Mouse (Mus musculus) right cerebral cortex, postnatal 36 days (tissue): ENCODE data around the gene Sorcs2.
A peak's percentile ranks its signal among the peaks of the same experiment; 100 is the strongest.

ENCODE experiments used
- DNase-seq, 2 experiments: peaks; one replicate each; pipeline ENCODE4 v3.0.0; 2022; ENCODE audit warnings: low spot score in 2 of 2, mixed read lengths in 1 of 2

Sorcs2 gene

GRCm38 (mm10) chr5:36230301-36230780 is 167.6 kb downstream of the Sorcs2 start:
- no peak for DNase-seq

- no peak for DNase-seq
These were observed 169.3 kb downstream of the Sorcs2 start for GRCm38 (mm10) chr5:36228405-36229370.

GRCm38 (mm10) chr5:36226296-36226695 is 171.6 kb downstream of the Sorcs2 start:
- peak; percentile 55 to 80 for DNase-seq

GRCm38 (mm10) chr5:36225855-36226254 is 172.1 kb downstream of the Sorcs2 start:
- DNase-seq, result no peak

GRCm38 (mm10) chr5:36223787-36224186 is 174.2 kb downstream of the Sorcs2 start:
- peak; percentile 46 to 57 for DNase-seq

GRCm38 (mm10) chr5:36220626-36221025 is 177.3 kb downstream of the Sorcs2 start:
- no peak for DNase-seq

- no peak for DNase-seq
These were observed 177.8 kb downstream of the Sorcs2 start for GRCm38 (mm10) chr5:36220105-36220504.

GRCm38 (mm10) chr5:36213310-36213709 is 184.6 kb downstream of the Sorcs2 start:
- peak; percentile 91 to 93 for DNase-seq

GRCm38 (mm10) chr5:36208803-36209202 is 189.1 kb downstream of the Sorcs2 start:
- DNase-seq, result no peak

GRCm38 (mm10) chr5:36205397-36205796 is 192.5 kb downstream of the Sorcs2 start:
- no peak for DNase-seq

- DNase-seq, result no peak
These were observed 194.0 kb downstream of the Sorcs2 start, which contains the start of gene Psapl1 for GRCm38 (mm10) chr5:36203916-36204315. Gene Psapl1, plus strand, starts transcription at chr5:36204021.

- DNase-seq, result no peak
These were observed 194.5 kb downstream of the Sorcs2 start for GRCm38 (mm10) chr5:36203421-36203820.

- no peak for DNase-seq
These were observed 195.2 kb downstream of the Sorcs2 start for GRCm38 (mm10) chr5:36202781-36203180.

GRCm38 (mm10) chr5:36199519-36199918 is 198.4 kb downstream of the Sorcs2 start:
- no peak for DNase-seq

GRCm38 (mm10) chr5:36195436-36195835 is 202.5 kb downstream of the Sorcs2 start:
- DNase-seq, result no peak

GRCm38 (mm10) chr5:36194631-36195030 is 203.3 kb downstream of the Sorcs2 start:
- no peak for DNase-seq

- no peak for DNase-seq
These were observed 205.3 kb downstream of the Sorcs2 start for GRCm38 (mm10) chr5:36192677-36193076.

GRCm38 (mm10) chr5:36191876-36192275 is 206.1 kb downstream of the Sorcs2 start:
- DNase-seq, result no peak

- no peak for DNase-seq
These were observed 206.7 kb downstream of the Sorcs2 start for GRCm38 (mm10) chr5:36191285-36191684.

GRCm38 (mm10) chr5:36188310-36188709 is 209.6 kb downstream of the Sorcs2 start:
- DNase-seq, result no peak

GRCm38 (mm10) chr5:36186294-36187053 is 211.5 kb downstream of the Sorcs2 start:
- no peak for DNase-seq

GRCm38 (mm10) chr5:36182326-36182725 is 215.6 kb downstream of the Sorcs2 start:
- DNase-seq, result no peak
